Mouse (Mus musculus) subcutaneous adipose tissue, adult 2 months (tissue): ENCODE data around the gene 4931408C20Rik. TPM values are rescaled to one million over a fixed set of nuclear protein-coding genes. Genes with fewer than 3 reads are reported as not detected.

Experiments used
- polyA plus RNA-seq: library from polyadenylated mRNA; depleted of rRNA; stranded (reverse); fragments of >200 nt; gene quantifications from 2 replicates; pipeline ENCODE4 v1.2.3, GENCODE M21; 2012; ENCODE audit warnings: low replicate concordance; rRNA removed

The 4931408C20Rik gene
- not detected in 2 replicates for polyA plus RNA-seq

GRCm38 (mm10) chr1:26686842-26687760, at the start of gene 4931408C20Rik:
Gene 4931408C20Rik (minus strand): TSS chr1:26687460.

